Mouse (Mus musculus) heart, embryonic 14.5 days (tissue): ENCODE data around the gene Timmdc1. TPM values are rescaled to one million over a fixed set of nuclear protein-coding genes. Genes with fewer than 3 reads are reported as not detected.
"Not testable (repeated sequence)": the region's sequence is repeated elsewhere in the genome, so short reads cannot be mapped to it uniquely, and the experiment has no call there.

ENCODE experiments used
- ATAC-seq: fragments of 200-750 bp; cut with Nextera tagmentation; 2 replicates; pipeline ENCODE4 v1.8.0; 2017; ENCODE audit warnings: low read depth, moderate TSS enrichment; ENCODE audit not compliant: insufficient number of reproducible peaks, insufficient read depth, low FRiP score
- H3K27ac ChIP-seq, 2 experiments: fragments of 200-500 bp in 1 of 2; fragments of 300-500 bp in 1 of 2; sonication (generic) in 1 of 2; replicated peaks in 1 of 2; 2 replicates each; pipeline ENCODE4 v1.5.1; 2012 to 2014; ENCODE audit warnings: low read depth in 2 of 2, low read length in 2 of 2, control low read depth in 1 of 2, mild to moderate bottlenecking in 1 of 2, mixed read lengths in 1 of 2; ENCODE audit not compliant: control insufficient read depth in 1 of 2, insufficient read depth in 1 of 2
- H3K27me3 ChIP-seq: fragments of 300-500 bp; sonication (generic); 2 replicates; pipeline ENCODE4 v1.6.1; 2014; ENCODE audit warnings: mild to moderate bottlenecking, low read length, control low read depth; ENCODE audit not compliant: control insufficient read depth, insufficient read depth
- H3K36me3 ChIP-seq: fragments of 300-500 bp; sonication (generic); 2 replicates; pipeline ENCODE4 v1.6.1; 2014; ENCODE audit warnings: mild to moderate bottlenecking, control low read depth, low read length, mixed read lengths; ENCODE audit not compliant: control insufficient read depth, insufficient read depth
- H3K4me1 ChIP-seq, 2 experiments: fragments of 200-500 bp in 1 of 2; fragments of 300-500 bp in 1 of 2; sonication (generic) in 1 of 2; 2 replicates each; pipeline ENCODE4 v1.6.1; 2012 to 2014; ENCODE audit warnings: low read length in 2 of 2, control low read depth in 1 of 2, mixed read lengths in 1 of 2; ENCODE audit not compliant: control insufficient read depth in 2 of 2, insufficient read depth in 2 of 2
- H3K4me2 ChIP-seq: fragments of 300-500 bp; sonication (generic); 2 replicates; pipeline ENCODE4 v1.6.1; 2014; ENCODE audit warnings: mild to moderate bottlenecking, low read length
- H3K4me3 ChIP-seq, 2 experiments: fragments of 200-500 bp in 1 of 2; fragments of 300-500 bp in 1 of 2; sonication (generic) in 1 of 2; 2 replicates each; pipeline ENCODE4 v1.5.1; 2012 to 2014; ENCODE audit warnings: low read length in 2 of 2, mild to moderate bottlenecking in 2 of 2, control low read depth in 1 of 2, low read depth in 1 of 2, moderate library complexity in 1 of 2; ENCODE audit not compliant: control insufficient read depth in 1 of 2, insufficient read depth in 1 of 2
- H3K9ac ChIP-seq: fragments of 300-500 bp; sonication (generic); 2 replicates; pipeline ENCODE4 v1.6.1; 2014; ENCODE audit warnings: mild to moderate bottlenecking, low read length
- H3K9me3 ChIP-seq: fragments of 300-500 bp; sonication (generic); 2 replicates; pipeline ENCODE4 v1.6.1; 2016; ENCODE audit warnings: low read length, control low read depth; ENCODE audit not compliant: control insufficient read depth
- WGBS: fragments of 180-500 bp; shearing (Covaris S2); extraction: QIAGEN DNeasy Blood & Tissue Kit; methylation state at CpG from one replicate; pipeline ENCODE4 v1.1.7; 2014; 5-methylcytosine and 5-hydroxymethylcytosine counted together
- polyA plus RNA-seq: library from polyadenylated mRNA; unstranded; fragments of >200 nt; fragmentation: Nextera tagmentation; extraction: Ambion mirVana; gene quantifications from 2 replicates; pipeline ENCODE4 v1.2.1, GENCODE M21; 2014

The Timmdc1 gene
- polyA plus RNA-seq, 1 experiment from 2014 or later, result 34.4 TPM

DNA sequence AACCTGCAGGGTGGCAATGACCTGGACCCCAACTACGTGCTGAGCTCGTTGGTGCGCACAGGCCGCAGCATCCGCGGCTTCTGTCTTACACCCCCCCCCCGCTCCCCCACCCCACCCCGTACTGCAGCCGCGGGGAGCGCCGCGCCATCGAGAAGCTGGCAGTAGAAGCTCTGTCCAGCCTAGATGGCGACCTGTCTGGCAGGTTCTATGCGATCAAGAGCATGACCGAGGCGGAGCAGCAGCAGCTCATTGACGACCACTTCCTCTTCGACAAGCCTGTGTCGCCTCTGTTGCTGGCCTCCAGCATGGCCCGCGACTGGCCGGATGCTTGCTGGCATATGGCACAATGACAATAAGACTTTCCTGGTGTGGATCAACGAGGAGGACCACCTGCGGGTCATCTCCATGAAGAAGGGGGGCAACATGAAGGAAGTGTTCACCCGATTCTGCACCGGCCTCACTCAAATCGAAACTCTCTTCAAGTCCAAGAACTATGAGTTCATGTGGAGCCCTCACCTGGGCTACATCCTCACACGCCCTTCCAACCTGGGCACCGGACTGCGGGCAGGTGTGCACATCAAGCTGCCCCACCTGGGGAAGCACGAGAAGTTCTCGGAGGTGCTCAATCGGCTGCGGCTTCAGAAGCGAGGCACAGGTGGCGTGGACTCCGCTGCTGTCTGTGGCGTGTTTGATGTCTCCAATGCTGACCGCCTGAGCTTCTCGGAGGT lies 38.7 kb downstream of the Timmdc1 start:
- 24% methylated on average over 42 of the region's 42 CpGs for WGBS
- H3K4me2 ChIP-seq, result peak overlapping the region; percentile 76
- peaks cover 2 to 4% of the 10 kb centered on the region in 2 experiments; a peak in 1 of 4 replicates for H3K4me1 ChIP-seq
- H3K9me3 ChIP-seq, result peaks cover 4% of the 10 kb centered on the region; the same call in 1 of the 2 replicates
- H3K27me3 ChIP-seq, result no peaks in the 10 kb centered on the region
- H3K27ac ChIP-seq, result no peak overlapping the region
- no peaks in the 10 kb centered on the region for H3K36me3 ChIP-seq
- ATAC-seq, result no peak
- H3K9ac ChIP-seq, result 0 out of 2 replicates have a peak overlapping the region, but pooled peaks have one; percentile 46
- peak overlapping the region; percentile 35 to 41 for H3K4me3 ChIP-seq

DNA sequence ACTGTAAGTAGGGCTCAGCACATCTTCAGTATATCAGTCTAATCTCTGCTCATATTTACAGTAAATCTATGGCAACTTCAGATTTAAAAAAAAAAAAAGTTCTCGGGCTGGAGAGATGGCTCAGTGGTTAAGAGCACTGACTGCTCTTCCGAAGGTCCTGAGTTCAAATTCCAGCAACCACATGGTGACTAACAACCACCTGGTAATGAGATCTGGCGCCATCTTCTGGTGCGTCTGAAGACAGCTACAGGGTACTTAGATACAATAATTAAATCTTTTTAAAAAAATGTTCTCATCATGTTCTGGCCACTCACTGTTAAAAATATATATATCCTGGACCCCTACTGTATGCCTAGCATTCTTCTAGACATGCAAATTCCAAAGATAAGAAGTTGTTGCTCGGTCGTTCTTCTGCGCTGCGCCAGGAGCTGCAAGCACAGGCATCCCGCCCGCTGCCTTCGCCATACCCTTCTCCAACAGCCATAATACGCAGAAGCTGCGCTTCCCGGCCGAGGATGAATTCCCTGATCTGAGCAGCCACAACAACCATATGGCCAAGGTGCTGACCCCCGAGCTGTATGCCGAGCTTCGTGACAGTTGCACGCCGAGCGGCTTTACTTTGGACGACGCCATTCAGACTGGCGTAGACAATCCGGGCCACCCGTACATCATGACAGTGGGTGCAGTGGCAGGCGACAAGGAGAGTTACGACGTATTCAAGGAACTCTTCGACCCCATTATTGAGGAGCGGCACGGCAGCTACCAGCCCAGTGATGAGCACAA lies 39.5 kb downstream of the Timmdc1 start:
- peak overlapping the region; percentile 76 for H3K4me2 ChIP-seq
- H3K4me1 ChIP-seq, result peaks cover 2 to 4% of the 10 kb centered on the region in 2 experiments; a peak in 1 of 4 replicates
- 19% methylated on average over 32 of the region's 32 CpGs for WGBS
- H3K9me3 ChIP-seq, result peaks cover 4% of the 10 kb centered on the region; the same call in 1 of the 2 replicates
- no peak for ATAC-seq
- peak overlapping the region; percentile 35 to 41 for H3K4me3 ChIP-seq
- no peak overlapping the region for H3K27ac ChIP-seq
- 0 out of 2 replicates have a peak overlapping the region, but pooled peaks have one; percentile 46 for H3K9ac ChIP-seq
- no peaks in the 10 kb centered on the region for H3K27me3 ChIP-seq
- no peaks in the 10 kb centered on the region for H3K36me3 ChIP-seq

DNA sequence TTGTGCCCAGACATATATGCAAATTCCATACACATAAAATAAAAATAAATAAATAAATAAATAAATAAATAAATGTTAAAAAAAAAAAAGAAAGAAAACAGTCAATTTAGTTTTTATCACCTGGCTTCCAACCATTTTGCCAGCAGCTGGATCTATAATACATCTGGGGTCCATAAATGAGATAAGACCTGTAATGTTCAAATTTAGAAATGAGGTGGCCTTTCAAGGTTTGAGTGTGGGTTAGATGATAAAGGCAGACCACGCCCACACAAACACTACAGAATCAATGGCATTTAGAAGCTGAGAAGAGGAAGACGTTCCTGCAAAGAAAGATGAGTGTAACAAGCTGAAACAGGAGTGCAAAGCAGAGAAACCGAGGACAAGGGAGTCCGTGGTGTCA lies 41.1 kb downstream of the Timmdc1 start:
- H3K27me3 ChIP-seq, result no peaks in the 10 kb centered on the region
- no peaks in the 10 kb centered on the region for H3K36me3 ChIP-seq
- peaks cover 4 to 8% of the 10 kb centered on the region in 2 experiments; a peak in 2 of 4 replicates for H3K4me1 ChIP-seq
- WGBS, result 72% methylated on average over 4 of the region's 4 CpGs
- no peak for ATAC-seq
- H3K9me3 ChIP-seq, result peaks cover 4% of the 10 kb centered on the region; the same call in 1 of the 2 replicates
- no peak overlapping the region for H3K4me3 ChIP-seq
- H3K9ac ChIP-seq, result no peak overlapping the region
- no peak overlapping the region for H3K27ac ChIP-seq
- H3K4me2 ChIP-seq, result no peak overlapping the region

DNA sequence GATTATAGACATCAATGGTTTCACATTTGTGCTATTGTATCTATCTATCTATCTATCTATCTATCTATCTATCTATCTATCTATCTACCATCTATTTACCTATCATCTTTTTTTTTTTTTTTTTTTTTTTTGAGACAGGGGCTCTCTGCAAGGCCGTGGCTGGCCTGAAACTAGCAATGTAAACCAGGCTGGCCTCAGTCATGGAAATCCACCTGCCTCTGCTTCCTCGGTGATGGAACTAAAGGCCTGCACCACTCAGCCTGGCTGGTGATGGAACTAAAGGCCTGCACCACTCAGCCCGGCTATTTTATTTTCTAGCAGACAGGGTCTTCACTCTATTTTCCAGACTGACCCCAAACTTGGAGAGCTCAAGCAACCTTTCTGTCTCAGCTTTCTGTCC lies 44.2 kb downstream of the Timmdc1 start:
- no peak for ATAC-seq
- H3K4me2 ChIP-seq, result no peak overlapping the region
- peaks cover 7 to 8% of the 10 kb centered on the region in 2 experiments; a peak in 3 of 4 replicates for H3K4me1 ChIP-seq
- no peaks in the 10 kb centered on the region for H3K27me3 ChIP-seq
- H3K36me3 ChIP-seq, result no peaks in the 10 kb centered on the region
- no peak overlapping the region for H3K4me3 ChIP-seq
- no peak overlapping the region for H3K27ac ChIP-seq
- WGBS, result 88% methylated on average over 3 of the region's 3 CpGs
- H3K9ac ChIP-seq, result no peak overlapping the region
- peaks cover 4% of the 10 kb centered on the region; the same call in 1 of the 2 replicates for H3K9me3 ChIP-seq

DNA sequence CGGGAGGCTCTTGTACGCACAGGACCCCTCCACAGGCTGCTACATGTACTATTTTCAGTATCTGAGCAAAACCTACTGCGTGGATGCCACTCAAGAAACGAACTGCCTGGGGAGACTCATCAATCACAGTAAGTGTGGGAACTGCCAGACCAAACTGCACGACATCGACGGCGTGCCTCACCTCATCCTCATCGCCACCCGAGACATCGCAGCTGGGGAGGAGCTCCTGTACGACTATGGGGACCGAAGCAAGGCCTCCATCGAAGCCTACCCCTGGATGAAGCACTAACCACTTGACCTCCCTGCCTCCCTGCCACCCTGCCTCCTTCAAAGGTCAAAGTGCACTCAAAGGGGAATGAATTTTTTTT lies 45.2 kb downstream of the Timmdc1 start:
- Histone ChIP-seq H3K9ac (peak overlapping the region; percentile 71), H3K27ac (peak overlapping the region; percentile 85 to 89), H3K4me2 (peak overlapping the region; percentile 74), H3K4me3 (peak overlapping the region; percentile 35 to 44)
- WGBS, result 39% methylated on average over 14 of the region's 14 CpGs
- not testable (repeated sequence) for H3K27me3 ChIP-seq, H3K4me1 ChIP-seq, ATAC-seq, H3K36me3 ChIP-seq, H3K9me3 ChIP-seq

- peak; percentile 60 for ATAC-seq
- peak overlapping the region; percentile 74 for H3K4me2 ChIP-seq
- no peaks in the 10 kb centered on the region for H3K36me3 ChIP-seq
- no peaks in the 10 kb centered on the region for H3K27me3 ChIP-seq
- peak overlapping the region; percentile 71 for H3K9ac ChIP-seq
- peak overlapping the region; percentile 85 to 89 for H3K27ac ChIP-seq
- 6% methylated on average over 34 of the region's 34 CpGs for WGBS
- H3K4me3 ChIP-seq, result peak overlapping the region; percentile 35 to 44
- H3K4me1 ChIP-seq, result peaks cover 5 to 8% of the 10 kb centered on the region in 2 experiments; a peak in 3 of 4 replicates
- no peaks in the 10 kb centered on the region for H3K9me3 ChIP-seq
Observed at GRCm38 (mm10) chr16:38476312-38477240, 45.9 kb downstream of the Timmdc1 start.
